In genomic region chr17:30775096-30775495, GRCm38 (mm10) we compare ENCODE assay signal across 20 mouse cellular contexts.
DNase-seq lines count a peak whose midpoint lies in the region; ATAC-seq lines count a peak whose summit lies in the region.
"Had no signal": no experiment of that assay in that cellular context is flagged by ENCODE, and none has a peak within 500 bp of the region (broad histone marks: within the 10 kb centered on the region; RNA-seq: fewer than 3 reads in every experiment).

No protein-coding gene starts in this region.

- no peak overlapping the region for H3K27ac ChIP-seq in embryonic facial prominence, embryonic 11.5 days (replicated peaks; ENCODE audit: low read depth, low read length)
- no peak overlapping the region; the same call in 1 of the 2 replicates for H3K27ac ChIP-seq in embryonic facial prominence, embryonic 10.5 days (replicated peaks)
- H3K27ac ChIP-seq in limb, embryonic 12.5 days: peak overlapping the region; percentile 31; the same call in 1 of the 2 replicates
- no peak overlapping the region for H3K27ac ChIP-seq in forebrain, embryonic 13.5 days
- H3K27ac ChIP-seq: embryonic facial prominence, embryonic 15.5 days; forebrain, embryonic 10.5 days; forebrain, embryonic 15.5 days; hindbrain, embryonic 13.5 days; hindbrain, postnatal 0 days had no signal

- DNase-seq in embryonic facial prominence, embryonic 11.5 days (ENCODE audit: low spot score): peak; percentile 12
- DNase-seq in embryonic facial prominence, embryonic 10.5 days (ENCODE audit: low spot score): no peak
- peak; percentile 24 for DNase-seq in retina, postnatal 1 day
- DNase-seq in retina, embryonic 14.5 days (ENCODE audit: low spot score): no peak
- no peak for DNase-seq in layer of hippocampus, postnatal 10 days (ENCODE audit: low spot score in 2 of 2)
- DNase-seq: adrenal gland, adult 2 months; adrenal gland, postnatal 25 days; cerebellum, adult 18-20 months; cerebellum, adult 9-11 months; cerebellum, postnatal 36 days; gastrocnemius, postnatal 14 days; heart, postnatal 14 days had no signal

- no peak overlapping the region for H3K4me3 ChIP-seq in embryonic facial prominence, embryonic 11.5 days (ENCODE audit: low read depth, low read length)
- H3K4me3 ChIP-seq in embryonic facial prominence, embryonic 10.5 days: no peak overlapping the region
- H3K4me3 ChIP-seq in limb, embryonic 12.5 days (replicated peaks): no peak overlapping the region
- H3K4me3 ChIP-seq in forebrain, embryonic 13.5 days: no peak overlapping the region
- H3K4me3 ChIP-seq: embryonic facial prominence, embryonic 15.5 days; erythroblast, embryonic 14.5 days; forebrain, embryonic 10.5 days; forebrain, embryonic 15.5 days; hindbrain, embryonic 13.5 days had no signal

- no peak overlapping the region for H3K4me2 ChIP-seq in embryonic facial prominence, embryonic 11.5 days (ENCODE audit: low read depth, low read length)
- H3K4me2 ChIP-seq in limb, embryonic 12.5 days: no peak overlapping the region
- no peak overlapping the region for H3K4me2 ChIP-seq in forebrain, embryonic 13.5 days
- H3K4me2 ChIP-seq: embryonic facial prominence, embryonic 15.5 days; forebrain, embryonic 15.5 days; hindbrain, embryonic 13.5 days had no signal

- H3K4me1 ChIP-seq in embryonic facial prominence, embryonic 11.5 days (ENCODE audit: control insufficient read depth, insufficient read depth, low read length): no peaks in the 10 kb centered on the region
- peaks cover 10% of the 10 kb centered on the region for H3K4me1 ChIP-seq in embryonic facial prominence, embryonic 10.5 days
- peaks cover 11% of the 10 kb centered on the region for H3K4me1 ChIP-seq in limb, embryonic 12.5 days (replicated peaks)
- H3K4me1 ChIP-seq in forebrain, embryonic 13.5 days: peaks cover 6% of the 10 kb centered on the region; the same call in 1 of the 2 replicates
- H3K4me1 ChIP-seq: embryonic facial prominence, embryonic 15.5 days had no signal

- H3K36me3 ChIP-seq in embryonic facial prominence, embryonic 11.5 days (replicated peaks; ENCODE audit: control insufficient read depth, insufficient read depth, low read depth, low read length): no peaks in the 10 kb centered on the region
- no peaks in the 10 kb centered on the region for H3K36me3 ChIP-seq in embryonic facial prominence, embryonic 10.5 days (replicated peaks)
- no peaks in the 10 kb centered on the region for H3K36me3 ChIP-seq in limb, embryonic 12.5 days
- no peaks in the 10 kb centered on the region for H3K36me3 ChIP-seq in forebrain, embryonic 13.5 days (ENCODE audit: poor library complexity, severe bottlenecking)
- H3K36me3 ChIP-seq: embryonic facial prominence, embryonic 15.5 days; forebrain, embryonic 10.5 days; forebrain, embryonic 15.5 days; hindbrain, embryonic 13.5 days had no signal

- no peaks in the 10 kb centered on the region for H3K9me3 ChIP-seq in embryonic facial prominence, embryonic 11.5 days (replicated peaks; ENCODE audit: control insufficient read depth, low read length)
- H3K9me3 ChIP-seq in embryonic facial prominence, embryonic 10.5 days: no peaks in the 10 kb centered on the region
- H3K9me3 ChIP-seq in limb, embryonic 12.5 days: no peaks in the 10 kb centered on the region; the same call in 1 of the 2 replicates
- H3K9me3 ChIP-seq in forebrain, embryonic 13.5 days (replicated peaks): no peaks in the 10 kb centered on the region
- H3K9me3 ChIP-seq: embryonic facial prominence, embryonic 15.5 days; forebrain, embryonic 10.5 days; forebrain, embryonic 15.5 days; hindbrain, embryonic 13.5 days had no signal

- WGBS in embryonic facial prominence, embryonic 11.5 days: 32% methylated on average over 5 of the region's 5 CpGs
- 37% methylated on average over 5 of the region's 5 CpGs for WGBS in embryonic facial prominence, embryonic 10.5 days
- 21% methylated on average over 5 of the region's 5 CpGs for WGBS in limb, embryonic 12.5 days
- WGBS in forebrain, embryonic 13.5 days: 61% methylated on average over 5 of the region's 5 CpGs

- ATAC-seq in embryonic facial prominence, embryonic 11.5 days (replicated peaks; ENCODE audit: insufficient number of reproducible peaks, low FRiP score, low TSS enrichment, low read depth): no peak
- ATAC-seq in limb, embryonic 12.5 days (ENCODE audit: insufficient number of reproducible peaks, insufficient read depth, low FRiP score, low TSS enrichment, low read depth): no peak
- ATAC-seq in forebrain, embryonic 13.5 days: no peak
- ATAC-seq: forebrain, embryonic 15.5 days; hindbrain, postnatal 0 days had no signal

- H3K27me3 ChIP-seq in embryonic facial prominence, embryonic 11.5 days (ENCODE audit: control insufficient read depth, insufficient read depth, low read length): no peaks in the 10 kb centered on the region
- H3K27me3 ChIP-seq in embryonic facial prominence, embryonic 10.5 days (replicated peaks; ENCODE audit: low read depth, poor library complexity, severe bottlenecking): no peaks in the 10 kb centered on the region
- no peaks in the 10 kb centered on the region for H3K27me3 ChIP-seq in limb, embryonic 12.5 days
- no peaks in the 10 kb centered on the region for H3K27me3 ChIP-seq in forebrain, embryonic 13.5 days
- H3K27me3 ChIP-seq: embryonic facial prominence, embryonic 15.5 days; forebrain, embryonic 15.5 days; hindbrain, embryonic 13.5 days had no signal

- no peak overlapping the region for H3K9ac ChIP-seq in embryonic facial prominence, embryonic 11.5 days (replicated peaks; ENCODE audit: low read length)
- no peak overlapping the region for H3K9ac ChIP-seq in limb, embryonic 12.5 days (replicated peaks)
- no peak overlapping the region for H3K9ac ChIP-seq in forebrain, embryonic 13.5 days
- H3K9ac ChIP-seq: embryonic facial prominence, embryonic 15.5 days; forebrain, embryonic 15.5 days; hindbrain, embryonic 13.5 days had no signal

Comparison
In these comparisons a context has a peak if more than half of its experiments do, and no peak if none do; other contexts are left out.
1. DNase-seq: peak in embryonic facial prominence, embryonic 11.5 days (single experiment) and retina, postnatal 1 day (single experiment); none in embryonic facial prominence, embryonic 10.5 days (single experiment), retina, embryonic 14.5 days (single experiment) and layer of hippocampus, postnatal 10 days (0 of 2).